Mouse (Mus musculus) embryonic facial prominence, embryonic 10.5 days (tissue): Measurements from ENCODE around the gene Ssr2. TPM values are rescaled to one million over a fixed set of nuclear protein-coding genes. Genes with fewer than 3 reads are reported as not detected.
A peak's percentile ranks its signal among the peaks of the same experiment; 100 is the strongest.

Source experiments
- DNase-seq: peaks from one replicate; pipeline ENCODE4 v3.0.0-alpha.2; 2017; ENCODE audit warnings: low spot score
- H3K27ac ChIP-seq: fragments of 300-500 bp; sonication (generic); replicated peaks from 2 replicates; pipeline ENCODE4 v1.5.1; 2016; ENCODE audit warnings: mild to moderate bottlenecking
- H3K27me3 ChIP-seq: fragments of 300-500 bp; sonication (generic); replicated peaks from 2 replicates; pipeline ENCODE4 v1.6.1; 2016; ENCODE audit warnings: low read depth, mild to moderate bottlenecking; ENCODE audit not compliant: poor library complexity, severe bottlenecking
- H3K36me3 ChIP-seq: fragments of 300-500 bp; sonication (generic); replicated peaks from 2 replicates; pipeline ENCODE4 v1.6.1; 2016; ENCODE audit warnings: mild to moderate bottlenecking, moderate library complexity
- H3K4me1 ChIP-seq: fragments of 300-500 bp; sonication (generic); 2 replicates; pipeline ENCODE4 v1.6.1; 2016
- H3K4me3 ChIP-seq: fragments of 300-500 bp; sonication (generic); 2 replicates; pipeline ENCODE4 v1.5.1; 2016; ENCODE audit warnings: mild to moderate bottlenecking, moderate library complexity
- H3K9me3 ChIP-seq: fragments of 300-500 bp; sonication (generic); 2 replicates; pipeline ENCODE4 v1.6.1; 2016; ENCODE audit warnings: mild to moderate bottlenecking
- WGBS: fragments of 180-500 bp; shearing (Covaris S2); methylation state at CpG from one replicate; pipeline ENCODE4 v1.1.7; 2016; 5-methylcytosine and 5-hydroxymethylcytosine counted together
- polyA plus RNA-seq: library from polyadenylated mRNA; unstranded; fragments of >200 nt; fragmentation: Nextera tagmentation; extraction: Ambion mirVana; gene quantifications from 2 replicates; pipeline ENCODE4 v1.2.1, GENCODE M21; 2016

Ssr2 gene
- polyA plus RNA-seq, 1 experiment from 2014 or later: 231 TPM

- Histone ChIP-seq H3K4me3 (peak overlapping the region; percentile 82), H3K36me3 (peaks cover 56% of the 10 kb centered on the region), H3K27ac (peak overlapping the region; percentile 100), H3K9me3 (no peaks in the 10 kb centered on the region), H3K27me3 (no peaks in the 10 kb centered on the region), H3K4me1 (peaks cover 69% of the 10 kb centered on the region)
- peak; percentile 22 for DNase-seq
- 11% methylated on average over 3 of the region's 3 CpGs for whole genome bisulfite sequencing
These were observed 40.7 kb upstream of the Ssr2 start for GRCm38 (mm10) chr3:88535005-88535404.

- Histone ChIP-seq H3K4me1 (peaks cover 69% of the 10 kb centered on the region), H3K27me3 (no peaks in the 10 kb centered on the region), H3K9me3 (no peaks in the 10 kb centered on the region), H3K4me3 (peak overlapping the region; percentile 82), H3K27ac (peak overlapping the region; percentile 100), H3K36me3 (peaks cover 61% of the 10 kb centered on the region)
- DNase-seq: no peak
- 41% methylated on average over 4 of the region's 4 CpGs for WGBS
These were observed 40.1 kb upstream of the Ssr2 start for GRCm38 (mm10) chr3:88535527-88535926.

GRCm38 (mm10) chr3:88536103-88536930, 39.4 kb upstream of the Ssr2 start:
- Histone ChIP-seq H3K27ac (peak overlapping the region; percentile 100), H3K36me3 (peaks cover 69% of the 10 kb centered on the region), H3K27me3 (no peaks in the 10 kb centered on the region), H3K4me1 (peaks cover 74% of the 10 kb centered on the region), H3K4me3 (peak overlapping the region; percentile 82), H3K9me3 (no peaks in the 10 kb centered on the region)
- DNase-seq: peak; percentile 86
- WGBS: 5% methylated on average over 64 of the region's 64 CpGs

- Histone ChIP-seq H3K4me1 (peaks cover 80% of the 10 kb centered on the region), H3K4me3 (peak overlapping the region; percentile 82), H3K36me3 (peaks cover 75% of the 10 kb centered on the region), H3K27ac (peak overlapping the region; percentile 100), H3K27me3 (no peaks in the 10 kb centered on the region), H3K9me3 (no peaks in the 10 kb centered on the region)
- DNase-seq: no peak
- 59% methylated on average over 6 of the region's 6 CpGs for WGBS
These were observed 38.5 kb upstream of the Ssr2 start for GRCm38 (mm10) chr3:88537146-88537545.

GRCm38 (mm10) chr3:88538271-88539145, 37.2 kb upstream of the Ssr2 start:
- DNase-seq: no peak
- H3K9me3 ChIP-seq: no peaks in the 10 kb centered on the region
- H3K4me1 ChIP-seq: peaks cover 92% of the 10 kb centered on the region
- H3K27ac ChIP-seq: peak overlapping the region; percentile 66
- no peaks in the 10 kb centered on the region for H3K27me3 ChIP-seq
- 21% methylated on average over 9 of the region's 9 CpGs for WGBS
- H3K36me3 ChIP-seq: peaks cover 80% of the 10 kb centered on the region
- peak overlapping the region; percentile 82 for H3K4me3 ChIP-seq

GRCm38 (mm10) chr3:88539397-88539796, 36.3 kb upstream of the Ssr2 start:
- H3K4me1 ChIP-seq: peaks cover 88% of the 10 kb centered on the region

GRCm38 (mm10) chr3:88540085-88540484, 35.6 kb upstream of the Ssr2 start:
- WGBS: 52% methylated on average over 5 of the region's 5 CpGs
- Histone ChIP-seq H3K27me3 (no peaks in the 10 kb centered on the region), H3K27ac (peak overlapping the region; percentile 75), H3K36me3 (peaks cover 71% of the 10 kb centered on the region), H3K4me3 (peak overlapping the region; percentile 27; the same call in 1 of the 2 replicates), H3K4me1 (peaks cover 88% of the 10 kb centered on the region), H3K9me3 (no peaks in the 10 kb centered on the region)
- peak; percentile 13 for DNase-seq

More at GRCm38 (mm10) chr3:88539397-88539796, 36.3 kb upstream of the Ssr2 start:
- peak overlapping the region; percentile 41 for H3K4me3 ChIP-seq
- WGBS: 2% methylated on average over 3 of the region's 3 CpGs
- peak overlapping the region; percentile 75 for H3K27ac ChIP-seq
- no peaks in the 10 kb centered on the region for H3K9me3 ChIP-seq
- peak; percentile 71 for DNase-seq
- peaks cover 78% of the 10 kb centered on the region for H3K36me3 ChIP-seq
- H3K27me3 ChIP-seq: no peaks in the 10 kb centered on the region

- Histone ChIP-seq H3K4me3 (no peak overlapping the region), H3K27me3 (no peaks in the 10 kb centered on the region), H3K36me3 (peaks cover 54% of the 10 kb centered on the region), H3K9me3 (no peaks in the 10 kb centered on the region), H3K4me1 (peaks cover 76% of the 10 kb centered on the region), H3K27ac (peak overlapping the region; percentile 15; the same call in 1 of the 2 replicates)
- 79% methylated on average over 7 of the region's 7 CpGs for WGBS
- peak; percentile 19 for DNase-seq
These were observed 33.9 kb upstream of the Ssr2 start for GRCm38 (mm10) chr3:88541622-88542401.

GRCm38 (mm10) chr3:88542486-88542885, 33.2 kb upstream of the Ssr2 start:
- 47% methylated on average over 4 of the region's 4 CpGs for WGBS
- no peak overlapping the region for H3K27ac ChIP-seq
- DNase-seq: peak; percentile 10
- H3K4me1 ChIP-seq: peaks cover 69% of the 10 kb centered on the region
- no peaks in the 10 kb centered on the region for H3K27me3 ChIP-seq
- no peak overlapping the region for H3K4me3 ChIP-seq
- H3K9me3 ChIP-seq: no peaks in the 10 kb centered on the region
- H3K36me3 ChIP-seq: peaks cover 47% of the 10 kb centered on the region

- Histone ChIP-seq H3K4me3 (no peak overlapping the region), H3K4me1 (peaks cover 66% of the 10 kb centered on the region), H3K9me3 (no peaks in the 10 kb centered on the region), H3K27me3 (no peaks in the 10 kb centered on the region), H3K36me3 (peaks cover 40% of the 10 kb centered on the region), H3K27ac (no peak overlapping the region)
- 83% methylated on average over 8 of the region's 8 CpGs for WGBS
- peak; percentile 8 for DNase-seq
These were observed 32.5 kb upstream of the Ssr2 start for GRCm38 (mm10) chr3:88543174-88543573.

- Histone ChIP-seq H3K4me1 (peaks cover 64% of the 10 kb centered on the region), H3K9me3 (no peaks in the 10 kb centered on the region), H3K27ac (no peak overlapping the region), H3K27me3 (no peaks in the 10 kb centered on the region), H3K36me3 (peaks cover 33% of the 10 kb centered on the region), H3K4me3 (0 out of 2 replicates have a peak overlapping the region, but pooled peaks have one; percentile 3)
- DNase-seq: peak; percentile 7
- 70% methylated on average over 5 of the region's 5 CpGs for WGBS
These were observed 31.8 kb upstream of the Ssr2 start for GRCm38 (mm10) chr3:88543651-88544410.
